Mouse (Mus musculus): ENCODE results near the gene Gm20388. TPM values are rescaled to one million over a fixed set of nuclear protein-coding genes. Genes with fewer than 3 reads are reported as not detected.

The Gm20388 gene
- polyA plus RNA-seq, 1 experiment from 2014 or later = 8.3 TPM

DNA sequence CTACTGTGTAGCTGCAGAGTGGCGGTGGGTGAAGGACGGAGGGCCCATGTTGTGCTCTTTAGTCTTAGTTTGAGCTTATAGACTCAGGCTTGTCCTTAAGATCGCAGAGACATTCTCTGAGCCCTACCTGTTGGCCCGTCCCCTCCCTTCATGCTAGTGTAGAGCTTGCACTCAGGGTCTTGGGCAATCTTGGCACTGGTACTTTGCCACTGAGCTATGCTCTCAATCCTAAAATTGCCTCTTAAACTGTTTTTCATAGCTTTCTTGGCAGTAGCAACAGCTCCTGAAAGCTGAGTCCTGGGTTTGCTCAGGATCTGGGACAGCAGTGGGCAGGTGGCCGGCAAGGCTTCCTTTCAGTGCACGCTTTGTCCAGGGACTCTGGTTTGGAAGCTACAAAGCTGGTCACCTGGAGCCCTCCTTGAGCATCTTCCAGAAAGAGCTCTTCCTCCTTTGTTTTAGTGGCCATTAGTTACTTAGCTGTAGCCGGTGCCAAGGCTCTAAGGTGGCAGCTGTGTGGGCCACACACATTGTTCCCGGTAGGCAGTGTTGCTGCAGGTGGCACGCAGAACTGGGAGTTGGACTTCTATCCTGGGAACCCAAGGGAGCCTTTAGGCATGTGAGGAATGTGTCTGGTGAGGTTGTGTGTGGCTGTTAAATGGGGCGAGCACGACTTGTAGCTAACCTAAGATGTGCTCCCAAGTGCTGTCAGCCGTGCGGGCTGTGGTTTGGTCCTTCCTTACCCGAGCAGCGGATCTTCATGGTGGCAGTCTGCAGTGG is 2090.9 kb downstream of the Gm20388 start:
- ATAC-seq (replicated peaks; ENCODE audit: low FRiP score, low TSS enrichment, low read depth) = no peak
- Histone ChIP-seq H3K4me2 (ENCODE audit: low read length) (no peak overlapping the region), H3K27me3 (replicated peaks; ENCODE audit: control insufficient read depth, insufficient read depth, low read length) (no peaks in the 10 kb centered on the region), H3K4me1 (replicated peaks; ENCODE audit: control insufficient read depth, insufficient read depth, low read length) (no peaks in the 10 kb centered on the region), H3K4me3 (ENCODE audit: low read depth, low read length) (no peak overlapping the region), H3K9ac (ENCODE audit: low read length) (no peak overlapping the region), H3K27ac (ENCODE audit: low read depth) (no peak overlapping the region), H3K36me3 (ENCODE audit: control insufficient read depth, insufficient read depth, low read length) (peaks cover 77% of the 10 kb centered on the region), H3K9me3 (ENCODE audit: control insufficient read depth, low read length) (no peaks in the 10 kb centered on the region)
- 87% methylated on average over 15 of the region's 15 CpGs for WGBS
- no peak for DNase-seq (ENCODE audit: low spot score)

DNA sequence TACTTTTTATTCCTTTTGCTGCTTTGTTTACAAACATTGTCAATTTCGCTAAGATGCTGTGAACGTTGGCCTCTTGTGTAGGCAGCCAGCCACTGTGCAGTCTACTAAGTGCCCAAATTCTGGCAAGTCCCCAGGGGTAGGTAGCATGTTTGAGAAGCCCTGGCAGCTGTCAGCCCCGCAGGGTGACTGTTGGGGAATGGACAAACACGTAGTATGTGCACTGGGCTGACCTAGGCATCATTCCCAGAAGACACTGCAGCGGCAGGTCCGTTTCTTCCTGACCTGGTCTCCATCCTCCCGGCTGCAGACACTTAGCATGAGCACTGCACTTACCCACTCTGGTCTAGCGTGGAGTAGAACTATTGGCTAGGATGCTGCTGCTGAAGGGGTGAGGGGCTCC is 2093.0 kb downstream of the Gm20388 start:
- 79% methylated on average over 8 of the region's 8 CpGs for WGBS
- DNase-seq (ENCODE audit: low spot score) = no peak
- Histone ChIP-seq H3K9me3 (ENCODE audit: control insufficient read depth, low read length) (no peaks in the 10 kb centered on the region), H3K4me3 (ENCODE audit: low read depth, low read length) (no peak overlapping the region), H3K27me3 (replicated peaks; ENCODE audit: control insufficient read depth, insufficient read depth, low read length) (no peaks in the 10 kb centered on the region), H3K4me1 (replicated peaks; ENCODE audit: control insufficient read depth, insufficient read depth, low read length) (no peaks in the 10 kb centered on the region), H3K9ac (ENCODE audit: low read length) (no peak overlapping the region), H3K4me2 (ENCODE audit: low read length) (no peak overlapping the region), H3K27ac (ENCODE audit: low read depth) (no peak overlapping the region), H3K36me3 (ENCODE audit: control insufficient read depth, insufficient read depth, low read length) (peaks cover 76% of the 10 kb centered on the region)
- ATAC-seq (replicated peaks; ENCODE audit: low FRiP score, low TSS enrichment, low read depth) = no peak

DNA sequence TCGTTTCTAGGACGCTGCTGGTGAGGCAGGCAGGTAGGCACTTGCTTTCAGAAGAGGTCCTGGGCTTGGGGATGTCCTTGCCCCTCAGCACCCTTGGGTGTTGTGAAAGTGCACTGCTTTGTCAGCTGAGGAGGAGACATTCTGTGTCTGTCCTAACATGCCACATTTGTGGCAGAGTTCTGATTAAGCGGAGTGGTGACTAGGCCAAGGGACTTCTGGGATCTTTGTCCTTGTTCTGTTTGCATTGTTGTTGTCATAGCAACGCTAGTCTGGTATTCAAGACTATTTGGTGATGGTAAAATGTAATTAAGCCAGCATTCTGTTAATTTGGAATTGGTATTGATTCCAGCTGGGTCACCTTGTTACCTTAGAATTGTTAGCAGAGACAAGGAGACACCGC is 2093.5 kb downstream of the Gm20388 start:
- no peak overlapping the region for H3K27ac ChIP-seq (ENCODE audit: low read depth)
- ATAC-seq (replicated peaks; ENCODE audit: low FRiP score, low TSS enrichment, low read depth) (no peak), DNase-seq (ENCODE audit: low spot score) (no peak)
- no peaks in the 10 kb centered on the region for H3K9me3 ChIP-seq (ENCODE audit: control insufficient read depth, low read length)
- WGBS = 79% methylated on average over 5 of the region's 5 CpGs
- no peak overlapping the region for H3K4me3 ChIP-seq (ENCODE audit: low read depth, low read length)
- H3K9ac ChIP-seq (ENCODE audit: low read length) = no peak overlapping the region
- peaks cover 74% of the 10 kb centered on the region for H3K36me3 ChIP-seq (ENCODE audit: control insufficient read depth, insufficient read depth, low read length)
- no peaks in the 10 kb centered on the region for H3K4me1 ChIP-seq (replicated peaks; ENCODE audit: control insufficient read depth, insufficient read depth, low read length)
- no peak overlapping the region for H3K4me2 ChIP-seq (ENCODE audit: low read length)
- H3K27me3 ChIP-seq (replicated peaks; ENCODE audit: control insufficient read depth, insufficient read depth, low read length) = no peaks in the 10 kb centered on the region

DNA sequence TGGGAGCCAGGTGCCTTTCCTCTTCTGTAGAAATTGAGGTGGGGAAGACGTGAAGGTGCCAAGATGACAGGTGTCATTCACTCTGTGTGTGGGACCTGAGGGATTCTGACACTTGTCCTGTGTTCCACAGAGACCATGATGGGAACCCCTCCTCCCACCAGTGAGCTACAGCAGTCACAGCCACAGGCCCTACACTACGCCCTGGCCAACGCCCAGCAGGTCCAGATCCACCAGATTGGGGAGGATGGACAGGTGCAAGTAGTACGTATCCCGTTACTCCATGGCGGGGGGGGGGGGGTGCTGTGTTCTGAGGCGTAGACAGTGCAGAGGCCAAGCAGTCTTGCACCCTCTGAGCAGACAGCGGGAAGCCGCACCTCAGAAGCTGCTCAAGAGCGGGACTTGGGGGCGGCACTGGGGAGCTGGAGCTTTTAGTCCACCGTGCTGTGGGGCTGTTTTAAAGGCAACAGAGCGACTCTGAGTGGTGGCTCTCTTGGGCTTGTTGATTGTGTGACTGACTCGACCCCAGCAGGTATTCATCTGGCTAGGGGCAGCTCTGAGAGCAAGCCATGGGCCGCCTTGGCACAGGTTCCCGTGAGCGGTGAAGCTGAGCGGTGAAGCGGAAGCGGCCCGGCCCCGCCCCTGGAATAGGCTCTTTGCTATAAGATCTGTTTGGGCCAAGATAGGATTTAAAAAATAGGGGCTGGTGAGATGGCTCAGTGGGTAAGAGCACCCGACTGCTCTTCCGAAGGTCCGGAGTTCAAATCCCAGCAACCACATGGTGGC is 2095.0 kb downstream of the Gm20388 start:
- Histone ChIP-seq H3K36me3 (ENCODE audit: control insufficient read depth, insufficient read depth, low read length) (peaks cover 71% of the 10 kb centered on the region), H3K9me3 (ENCODE audit: control insufficient read depth, low read length) (no peaks in the 10 kb centered on the region), H3K9ac (ENCODE audit: low read length) (no peak overlapping the region), H3K4me2 (ENCODE audit: low read length) (no peak overlapping the region), H3K4me3 (ENCODE audit: low read depth, low read length) (no peak overlapping the region), H3K4me1 (replicated peaks; ENCODE audit: control insufficient read depth, insufficient read depth, low read length) (no peaks in the 10 kb centered on the region), H3K27ac (ENCODE audit: low read depth) (no peak overlapping the region), H3K27me3 (replicated peaks; ENCODE audit: control insufficient read depth, insufficient read depth, low read length) (no peaks in the 10 kb centered on the region)
- ATAC-seq (replicated peaks; ENCODE audit: low FRiP score, low TSS enrichment, low read depth) (no peak), DNase-seq (ENCODE audit: low spot score) (no peak)
- WGBS = 91% methylated on average over 25 of the region's 25 CpGs

DNA sequence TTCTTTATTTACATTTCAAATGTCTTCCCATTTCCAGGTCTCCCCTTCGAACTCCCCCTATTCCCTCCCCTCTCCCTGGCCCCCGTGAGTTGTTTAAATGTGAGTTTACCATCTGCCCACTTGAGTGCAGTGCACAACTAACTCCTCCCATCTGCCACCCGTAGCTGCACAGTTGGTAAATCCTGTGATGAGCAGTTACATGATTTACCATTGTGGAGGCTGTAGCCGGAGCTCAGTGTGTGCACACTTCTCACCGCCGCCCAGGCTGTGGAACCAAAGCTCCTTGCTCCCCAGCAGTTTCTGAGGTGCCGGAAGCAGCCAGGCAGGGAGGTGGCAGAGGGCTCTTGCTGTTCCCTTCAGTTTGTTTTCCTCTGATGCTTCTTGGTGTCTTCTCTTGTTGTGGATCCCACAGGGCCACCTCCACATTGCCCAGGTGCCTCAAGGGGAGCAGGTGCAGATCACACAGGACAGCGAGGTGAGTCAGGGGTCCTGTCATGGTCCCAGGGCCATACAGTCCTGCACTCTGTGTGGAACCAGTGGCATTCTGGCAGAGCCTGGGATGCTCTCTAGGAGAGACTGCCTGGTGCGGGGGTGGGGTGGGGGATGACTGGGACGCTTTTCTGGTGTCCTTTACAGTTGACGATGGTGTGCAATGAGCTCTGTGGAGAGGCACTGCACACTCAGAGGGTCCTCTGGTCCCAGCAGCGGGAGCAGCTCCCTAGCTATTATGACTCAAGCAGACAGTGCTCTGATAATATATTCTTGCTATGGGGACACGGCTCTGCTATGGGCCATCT is 2096.2 kb downstream of the Gm20388 start:
- Histone ChIP-seq H3K4me1 (replicated peaks; ENCODE audit: control insufficient read depth, insufficient read depth, low read length) (no peaks in the 10 kb centered on the region), H3K9ac (ENCODE audit: low read length) (no peak overlapping the region), H3K4me2 (ENCODE audit: low read length) (no peak overlapping the region), H3K4me3 (ENCODE audit: low read depth, low read length) (no peak overlapping the region), H3K9me3 (ENCODE audit: control insufficient read depth, low read length) (no peaks in the 10 kb centered on the region), H3K27ac (ENCODE audit: low read depth) (no peak overlapping the region), H3K36me3 (ENCODE audit: control insufficient read depth, insufficient read depth, low read length) (peaks cover 62% of the 10 kb centered on the region), H3K27me3 (replicated peaks; ENCODE audit: control insufficient read depth, insufficient read depth, low read length) (no peaks in the 10 kb centered on the region)
- 78% methylated on average over 13 of the region's 13 CpGs for WGBS
- ATAC-seq (replicated peaks; ENCODE audit: low FRiP score, low TSS enrichment, low read depth) (no peak), DNase-seq (ENCODE audit: low spot score) (no peak)

DNA sequence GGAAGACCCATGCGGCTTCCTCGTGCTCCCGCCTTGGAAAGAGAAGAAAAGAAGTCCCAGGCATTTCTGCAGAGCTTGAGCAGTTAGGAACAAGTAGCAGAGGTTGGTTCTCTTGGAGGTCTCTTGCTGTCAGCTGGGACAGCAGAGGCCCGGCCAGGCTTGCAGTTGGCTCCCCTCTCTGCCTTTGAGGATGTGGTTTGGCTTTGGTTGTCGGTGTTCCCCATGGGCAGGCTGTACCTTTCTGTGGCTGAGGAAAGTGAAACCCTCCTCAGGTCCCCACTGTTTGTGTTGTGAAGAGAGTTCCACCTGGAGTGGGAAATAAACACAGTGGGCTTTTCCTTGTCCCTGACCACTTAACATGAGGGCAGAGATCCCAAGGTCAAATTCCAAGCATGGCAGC is 2097.8 kb downstream of the Gm20388 start:
- H3K36me3 ChIP-seq (ENCODE audit: control insufficient read depth, insufficient read depth, low read length) = peaks cover 63% of the 10 kb centered on the region
- no peaks in the 10 kb centered on the region for H3K27me3 ChIP-seq (replicated peaks; ENCODE audit: control insufficient read depth, insufficient read depth, low read length)
- WGBS = 92% methylated on average over 5 of the region's 5 CpGs
- DNase-seq (ENCODE audit: low spot score) = no peak
- H3K9ac ChIP-seq (ENCODE audit: low read length) = no peak overlapping the region
- H3K4me2 ChIP-seq (ENCODE audit: low read length) = no peak overlapping the region
- no peak overlapping the region for H3K4me3 ChIP-seq (ENCODE audit: low read depth, low read length)
- no peak for ATAC-seq (replicated peaks; ENCODE audit: low FRiP score, low TSS enrichment, low read depth)
- H3K9me3 ChIP-seq (ENCODE audit: control insufficient read depth, low read length) = no peaks in the 10 kb centered on the region
- H3K27ac ChIP-seq (ENCODE audit: low read depth) = no peak overlapping the region
- no peaks in the 10 kb centered on the region for H3K4me1 ChIP-seq (replicated peaks; ENCODE audit: control insufficient read depth, insufficient read depth, low read length)

DNA sequence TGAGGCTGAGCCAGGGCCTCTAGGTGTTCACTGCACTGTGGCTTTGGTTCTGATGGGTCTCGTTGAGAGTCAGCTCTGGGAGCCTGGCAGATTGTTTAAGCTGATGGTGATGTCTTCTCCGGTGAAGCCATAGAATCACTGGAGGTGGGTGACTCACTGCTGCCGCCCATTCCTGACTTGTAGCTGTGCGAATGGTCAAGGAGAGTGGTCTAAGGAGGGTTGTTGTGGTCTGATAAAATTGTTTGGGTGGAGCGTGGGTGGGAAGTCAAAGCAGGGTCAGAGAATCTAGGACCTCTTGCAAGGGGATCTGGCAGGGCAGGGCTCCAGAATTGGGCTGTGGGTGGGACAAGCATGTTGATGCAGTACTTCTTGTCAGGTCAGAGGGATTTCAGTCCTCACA is 2100.0 kb downstream of the Gm20388 start:
- Histone ChIP-seq H3K9ac (ENCODE audit: low read length) (no peak overlapping the region), H3K36me3 (ENCODE audit: control insufficient read depth, insufficient read depth, low read length) (peaks cover 50% of the 10 kb centered on the region), H3K27ac (ENCODE audit: low read depth) (no peak overlapping the region), H3K9me3 (ENCODE audit: control insufficient read depth, low read length) (no peaks in the 10 kb centered on the region), H3K4me2 (ENCODE audit: low read length) (no peak overlapping the region), H3K4me1 (replicated peaks; ENCODE audit: control insufficient read depth, insufficient read depth, low read length) (no peaks in the 10 kb centered on the region), H3K27me3 (replicated peaks; ENCODE audit: control insufficient read depth, insufficient read depth, low read length) (no peaks in the 10 kb centered on the region), H3K4me3 (ENCODE audit: low read depth, low read length) (no peak overlapping the region)
- WGBS = 82% methylated on average over 5 of the region's 5 CpGs
- ATAC-seq (replicated peaks; ENCODE audit: low FRiP score, low TSS enrichment, low read depth) (no peak), DNase-seq (ENCODE audit: low spot score) (no peak)

DNA sequence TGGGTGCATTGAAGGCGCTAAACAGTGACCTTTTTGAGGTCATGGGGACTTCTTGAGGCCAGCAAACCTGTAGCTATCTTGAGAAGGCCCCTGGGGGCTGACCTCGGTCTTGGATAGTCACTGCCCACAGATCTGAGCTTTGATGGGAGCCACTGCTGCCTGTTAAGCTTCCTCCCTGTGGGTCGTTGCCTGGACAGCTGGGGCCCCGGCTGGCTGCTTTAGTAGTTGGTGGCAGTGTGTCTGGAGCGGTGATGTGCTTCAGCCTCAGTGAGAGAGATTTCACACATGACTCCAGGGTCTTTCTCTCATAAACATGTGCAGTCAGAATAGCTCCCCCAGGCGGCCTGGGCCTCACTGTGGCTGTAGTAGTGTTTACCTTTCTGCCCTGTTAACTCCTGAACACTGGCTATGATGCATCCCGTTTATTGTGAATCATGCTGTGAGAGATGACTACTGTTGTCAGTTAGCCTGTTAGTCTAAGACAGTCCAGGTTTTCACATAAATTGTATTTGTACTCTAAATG is 2100.5 kb downstream of the Gm20388 start:
- Histone ChIP-seq H3K4me2 (ENCODE audit: low read length) (no peak overlapping the region), H3K27ac (ENCODE audit: low read depth) (no peak overlapping the region), H3K27me3 (replicated peaks; ENCODE audit: control insufficient read depth, insufficient read depth, low read length) (no peaks in the 10 kb centered on the region), H3K9ac (ENCODE audit: low read length) (no peak overlapping the region), H3K4me3 (ENCODE audit: low read depth, low read length) (no peak overlapping the region), H3K4me1 (replicated peaks; ENCODE audit: control insufficient read depth, insufficient read depth, low read length) (no peaks in the 10 kb centered on the region), H3K36me3 (ENCODE audit: control insufficient read depth, insufficient read depth, low read length) (peaks cover 47% of the 10 kb centered on the region), H3K9me3 (ENCODE audit: control insufficient read depth, low read length) (no peaks in the 10 kb centered on the region)
- WGBS = 49% methylated on average over 7 of the region's 7 CpGs
- ATAC-seq (replicated peaks; ENCODE audit: low FRiP score, low TSS enrichment, low read depth) (no peak), DNase-seq (ENCODE audit: low spot score) (no peak)
